Mouse (Mus musculus) frontal cortex, postnatal 36 days (tissue): ENCODE data around the gene Trim54.
A peak's percentile ranks its signal among the peaks of the same experiment; 100 is the strongest.

Experiments used
- DNase-seq, 2 experiments: peaks; one replicate each; pipeline ENCODE4 v3.0.0; 2022; ENCODE audit warnings: low spot score in 2 of 2

The Trim54 gene

GRCm38 (mm10) chr5:31105814-31106335 is 10.6 kb upstream of the Trim54 start, which contains the start of gene Dnajc5g:
Gene Dnajc5g (plus strand): TSS chr5:31106285.
- DNase-seq: no peak

DNA sequence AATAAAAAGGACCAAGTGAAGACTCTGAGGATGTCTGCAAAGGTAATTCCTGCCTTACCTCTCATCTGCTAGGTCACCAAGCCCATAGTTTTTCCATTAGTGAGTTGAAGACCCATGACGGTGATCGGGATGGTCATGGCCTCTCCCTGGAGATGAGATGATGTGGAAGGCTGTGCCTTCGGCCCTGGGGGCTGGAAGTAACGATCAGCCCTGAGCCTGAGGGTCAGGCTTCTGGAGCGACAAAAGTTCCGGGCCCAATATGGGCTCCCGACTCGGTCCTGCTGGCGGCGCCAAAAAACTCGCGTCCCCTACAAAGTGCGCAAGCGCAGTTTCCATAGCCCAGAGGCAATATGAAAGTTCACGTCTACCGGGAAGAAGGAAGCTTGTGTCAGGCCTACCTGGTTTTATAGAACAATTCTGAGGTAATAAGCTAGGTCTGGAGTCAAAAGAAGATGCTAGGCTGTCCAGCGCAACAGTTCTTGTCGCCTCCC is 8.5 kb upstream of the Trim54 start, which contains the start of gene Slc30a3:
Gene Slc30a3 (minus strand): TSS at position 238 of the 491 bp plus-strand sequence.
- DNase-seq: no peak

- no peak for DNase-seq
These were observed 5.7 kb upstream of the Trim54 start for GRCm38 (mm10) chr5:31110781-31111180.

DNA sequence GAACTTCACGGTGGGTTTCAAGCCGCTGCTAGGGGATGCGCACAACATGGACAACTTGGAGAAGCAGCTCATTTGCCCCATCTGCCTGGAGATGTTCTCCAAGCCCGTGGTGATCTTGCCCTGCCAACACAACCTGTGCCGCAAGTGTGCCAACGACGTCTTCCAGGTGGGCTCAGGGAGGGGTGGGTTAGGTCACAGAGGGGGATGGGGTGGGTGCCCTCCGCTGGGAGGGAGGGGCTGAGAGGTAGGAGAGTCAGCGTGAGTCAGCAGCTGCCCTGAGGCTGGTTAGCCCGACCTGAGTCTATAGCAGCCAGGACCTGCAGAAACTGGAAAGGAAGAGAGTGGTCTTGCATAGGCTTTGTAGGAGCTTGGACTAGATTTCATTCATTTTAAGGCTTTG is 400 bp downstream of the Trim54 start:
- DNase-seq: no peak

GRCm38 (mm10) chr5:31121111-31121510 is 4.6 kb downstream of the Trim54 start:
- DNase-seq: peak; percentile 45 to 68

DNA sequence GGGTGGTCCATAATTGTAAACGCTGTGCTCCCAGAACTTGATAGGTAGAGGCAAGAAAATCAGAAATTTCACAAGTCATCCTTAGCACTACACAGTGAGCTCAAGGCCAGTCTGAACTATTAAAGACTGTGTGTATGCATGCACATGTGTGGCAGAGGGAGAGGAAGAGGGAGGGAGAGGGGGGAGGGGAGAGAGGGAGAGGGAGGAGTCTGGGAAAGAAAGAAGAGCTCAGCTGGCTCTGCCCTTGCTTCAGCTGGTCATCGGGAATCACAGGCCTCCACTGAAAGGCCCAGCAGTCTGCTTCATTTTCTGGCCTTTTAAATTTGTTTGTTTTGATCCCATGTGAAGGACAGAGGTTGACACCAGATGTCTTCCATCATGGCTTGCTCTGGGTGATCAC is 7.0 kb downstream of the Trim54 start:
- no peak for DNase-seq

GRCm38 (mm10) chr5:31126050-31126449 is 9.5 kb downstream of the Trim54 start:
- no peak for DNase-seq

DNA sequence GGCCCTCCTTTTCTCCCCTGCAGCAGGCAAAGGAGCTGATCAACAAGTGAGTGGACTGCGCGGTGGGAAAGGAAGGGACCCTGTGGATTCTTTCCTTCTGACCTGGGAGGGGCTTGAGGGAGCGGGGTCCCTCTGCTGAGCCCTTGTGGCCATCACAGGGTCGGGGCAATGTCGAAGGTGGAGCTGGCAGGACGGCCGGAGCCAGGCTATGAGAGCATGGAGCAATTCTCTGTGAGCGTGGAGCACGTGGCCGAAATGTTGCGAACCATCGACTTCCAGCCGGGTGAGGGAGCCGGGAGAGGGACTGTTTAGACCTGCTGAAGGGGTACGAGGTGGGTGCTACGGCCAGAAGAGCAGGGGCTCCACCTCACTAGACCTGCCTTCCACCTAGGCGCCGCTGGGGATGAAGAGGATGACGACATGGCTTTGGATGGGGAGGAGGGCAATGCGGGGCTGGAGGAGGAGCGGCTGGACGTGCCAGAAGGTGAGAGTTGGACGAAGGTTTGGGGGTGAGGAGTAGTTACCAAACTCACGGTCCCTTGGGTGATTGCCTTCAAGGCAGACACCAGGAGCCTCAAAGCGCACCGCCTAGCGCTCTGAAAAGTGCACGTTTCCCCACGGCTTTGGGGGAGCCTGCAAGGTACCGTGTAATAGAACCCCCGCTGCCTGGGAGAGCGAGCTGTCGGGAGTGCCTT is 20.4 kb downstream of the Trim54 start:
- no peak for DNase-seq

DNA sequence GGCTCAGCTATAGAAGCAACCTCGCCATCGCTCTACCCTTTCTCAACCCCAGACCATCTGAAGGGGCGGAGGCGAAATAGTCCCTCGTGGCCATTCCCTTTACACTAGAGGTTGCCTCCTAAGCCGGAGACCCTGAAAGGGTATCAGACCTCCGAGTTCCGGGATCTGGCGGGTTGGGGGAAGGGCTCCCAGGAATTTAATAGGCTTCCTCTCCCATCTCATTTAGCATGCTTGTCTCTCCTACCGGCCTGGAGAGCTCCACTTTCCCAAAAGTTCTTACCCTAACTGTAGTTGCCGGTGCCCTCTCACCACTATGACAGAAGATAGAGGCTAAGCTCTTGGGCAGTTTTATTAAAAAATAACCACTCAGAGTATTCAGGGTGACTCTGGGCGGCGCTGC is 21.1 kb downstream of the Trim54 start:
- DNase-seq: no peak

DNA sequence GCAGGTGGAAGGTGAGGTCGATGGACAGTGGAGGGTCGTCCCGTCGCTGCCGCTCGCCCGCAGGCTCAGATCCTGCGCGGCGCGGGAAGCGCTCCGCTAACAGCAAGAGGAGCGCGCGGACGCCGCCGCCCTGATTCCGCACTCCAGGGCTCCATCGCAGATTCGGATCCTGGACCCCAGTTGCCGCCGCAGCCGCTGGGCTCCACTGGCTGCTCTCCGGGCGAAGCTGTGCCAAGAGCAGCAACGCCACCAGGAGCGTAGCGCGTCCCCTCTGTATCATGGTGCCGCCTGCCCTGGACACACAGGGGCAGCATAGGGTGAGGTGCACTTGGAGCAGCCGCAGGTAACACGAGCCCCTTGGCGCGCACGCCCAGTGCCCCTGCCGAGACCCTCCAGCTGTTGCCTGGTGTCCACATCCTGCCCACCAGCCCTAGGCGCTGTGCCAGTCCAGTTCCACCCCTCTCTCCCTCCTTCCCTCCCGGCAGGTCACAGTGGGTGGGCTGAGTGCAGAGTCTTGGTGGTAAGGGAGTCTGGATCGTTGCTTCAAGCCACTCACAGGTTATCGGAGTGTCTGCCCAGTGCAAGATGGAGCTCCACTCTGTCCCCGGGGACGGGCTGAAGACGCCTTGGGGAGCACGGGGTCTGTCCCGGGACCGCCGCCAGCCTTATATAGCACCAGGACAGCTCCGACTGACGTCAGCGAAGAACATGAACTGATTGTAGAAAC is 21.9 kb downstream of the Trim54 start, which contains the start of gene Ucn:
Gene Ucn (minus strand): TSS at position 589 of the 727 bp plus-strand sequence.
- no peak for DNase-seq

- no peak for DNase-seq
These were observed 22.5 kb downstream of the Trim54 start for GRCm38 (mm10) chr5:31138968-31139425.

DNA sequence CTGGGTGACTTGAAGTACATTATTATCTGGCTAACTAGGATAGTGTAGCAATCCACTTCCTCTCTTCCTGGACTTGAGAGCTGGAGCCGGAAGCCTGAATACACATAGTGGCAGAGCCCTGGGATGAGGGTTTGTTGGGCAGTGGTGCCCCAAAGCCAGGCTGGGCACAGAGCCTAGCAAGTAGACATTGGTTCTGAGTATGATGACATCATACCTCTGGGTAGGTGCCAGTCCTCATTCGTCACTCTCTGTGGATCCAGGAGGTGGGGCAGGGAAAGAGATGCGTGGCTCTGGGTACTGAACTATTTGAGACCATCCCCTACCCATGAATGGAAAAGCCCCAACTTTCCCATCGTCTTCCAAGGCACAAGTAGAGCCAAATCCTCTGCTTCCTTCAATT is 33.3 kb downstream of the Trim54 start:
- DNase-seq: no peak

GRCm38 (mm10) chr5:31151746-31152145 is 35.2 kb downstream of the Trim54 start:
- DNase-seq: no peak

DNA sequence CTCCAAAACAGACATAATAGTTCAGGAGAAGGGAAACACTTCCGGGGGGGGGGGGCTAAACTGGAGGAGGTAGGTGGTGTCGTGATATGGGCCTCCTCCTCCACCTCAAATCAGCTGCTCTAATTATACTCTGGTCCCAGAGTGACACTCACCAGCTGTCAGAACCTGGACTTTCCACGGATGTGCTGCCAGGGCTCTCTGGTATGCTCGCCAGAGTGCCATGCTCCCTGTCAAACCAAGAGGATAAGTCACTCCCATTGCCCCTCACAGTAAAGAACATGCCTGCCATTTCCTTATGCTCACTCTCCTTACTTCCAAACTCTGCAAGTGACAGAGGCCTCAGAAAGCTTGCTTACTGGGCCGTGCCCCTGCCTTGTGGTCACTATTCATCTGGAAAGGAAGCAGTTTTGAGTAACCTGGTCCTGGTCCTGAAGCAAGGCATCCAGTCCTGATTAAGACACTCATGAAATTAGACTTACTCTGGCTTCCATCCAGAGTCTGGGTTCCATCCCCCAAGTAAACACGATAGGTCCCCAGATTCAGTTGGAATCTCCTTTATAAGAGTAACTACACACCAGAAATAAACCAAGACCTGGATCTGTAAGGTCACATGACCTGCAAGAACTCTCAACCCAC is 37.1 kb downstream of the Trim54 start:
- DNase-seq: no peak

- peak; percentile 81 to 90 for DNase-seq
These were observed 37.6 kb downstream of the Trim54 start, which contains the start of gene Mpv17 for GRCm38 (mm10) chr5:31154152-31154553. Gene Mpv17 (minus strand): TSS chr5:31154251.

- DNase-seq: no peak
These were observed 46.0 kb downstream of the Trim54 start for GRCm38 (mm10) chr5:31162462-31162861.

DNA sequence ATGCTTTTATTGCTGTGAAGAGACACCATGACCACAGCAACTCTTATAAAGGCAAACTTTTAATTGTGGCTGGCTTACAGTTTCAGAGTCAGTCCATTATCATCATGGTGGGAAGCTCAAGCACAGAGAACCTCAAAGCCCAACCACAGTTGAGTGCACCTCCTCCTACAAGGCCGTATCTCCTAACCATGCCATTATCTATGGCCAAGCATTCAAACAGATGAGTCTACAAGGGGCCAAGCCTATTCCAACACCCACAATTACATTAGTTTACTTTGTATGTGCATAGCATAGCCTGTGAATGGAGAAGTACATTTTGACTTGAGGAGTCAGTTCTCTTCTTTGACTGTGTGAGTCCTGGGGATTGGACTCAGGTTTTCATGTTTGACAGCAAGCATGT is 48.4 kb downstream of the Trim54 start:
- no peak for DNase-seq

GRCm38 (mm10) chr5:31168630-31169029 is 52.1 kb downstream of the Trim54 start:
- no peak for DNase-seq

- peak in 1 of 2 experiments; percentile 24 for DNase-seq
These were observed 62.8 kb downstream of the Trim54 start for GRCm38 (mm10) chr5:31179301-31179765.

DNA sequence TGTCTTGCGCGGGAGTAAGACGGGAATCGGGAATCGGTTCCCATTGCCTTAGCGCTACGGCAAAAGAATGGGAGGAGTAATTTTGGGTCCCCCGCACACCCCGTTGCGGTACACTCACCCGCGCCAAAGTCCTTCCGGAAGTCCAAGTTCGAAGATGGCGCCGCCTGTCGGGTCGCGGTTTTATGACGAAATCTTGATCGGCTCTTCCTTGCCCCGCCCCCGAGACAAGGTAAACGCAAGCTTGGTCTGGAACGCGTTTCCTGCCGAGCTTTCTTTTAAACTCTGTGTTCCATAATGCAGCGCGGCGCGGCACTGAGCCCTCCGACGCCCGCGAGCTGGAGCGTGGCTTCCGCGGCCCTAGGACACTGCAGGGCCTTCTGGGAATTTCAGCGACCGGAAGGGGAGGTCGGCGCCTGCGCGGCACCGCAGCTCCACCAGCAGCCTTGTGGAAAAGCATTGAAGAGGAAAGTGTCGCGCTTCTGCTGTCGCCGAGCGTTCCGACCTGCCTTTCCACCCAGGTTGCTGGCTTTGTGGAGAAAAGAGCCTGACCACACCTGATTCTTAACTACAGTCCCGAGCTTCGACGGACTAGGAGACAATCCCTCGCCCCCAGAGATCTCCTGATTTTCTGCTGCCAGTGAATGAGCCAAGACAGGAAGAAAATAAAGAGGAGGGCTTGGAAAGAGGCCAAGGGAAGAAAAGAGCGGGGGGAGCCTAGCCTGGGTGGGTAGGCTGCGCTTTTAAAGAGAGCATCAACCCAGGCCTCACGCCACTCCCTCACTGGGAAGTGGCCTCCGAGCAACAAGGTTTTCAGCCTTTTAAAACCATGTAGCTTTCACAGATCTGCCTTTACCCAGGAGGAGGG is 63.5 kb downstream of the Trim54 start, which contains the start of the genes Gm29609 and Gtf3c2:
Gene Gm29609 (minus strand): TSS at position 146 of the 865 bp plus-strand sequence.
Gene Gtf3c2 (minus strand): TSS at position 379 of the 865 bp plus-strand sequence.
- DNase-seq: peak; percentile 97 to 98
